Mouse (Mus musculus) liver, embryonic 14.5 days (tissue): ENCODE data around the gene Plk1. TPM values are rescaled to one million over a fixed set of nuclear protein-coding genes. Genes with fewer than 3 reads are reported as not detected.

Experiments used
- ATAC-seq: fragments of 200-750 bp; cut with Nextera tagmentation; 2 replicates; pipeline ENCODE4 v1.8.0; 2017; ENCODE audit warnings: moderate number of reproducible peaks, mild to moderate bottlenecking, moderate library complexity; ENCODE audit not compliant: insufficient read depth
- DNase-seq, 3 experiments: peaks; one replicate each; pipeline ENCODE4 v3.0.0-alpha.2; 2012 to 2013; ENCODE audit warnings: low read depth in 3 of 3, low spot score in 3 of 3
- H3K27ac ChIP-seq: fragments of 300-500 bp; sonication (generic); 2 replicates; pipeline ENCODE4 v1.5.1; 2014; ENCODE audit warnings: moderate library complexity, mild to moderate bottlenecking, control low read depth, inconsistent platforms
- H3K27me3 ChIP-seq: fragments of 300-500 bp; sonication (generic); 2 replicates; pipeline ENCODE4 v1.6.1; 2014; ENCODE audit warnings: mild to moderate bottlenecking, low read length, moderate library complexity; ENCODE audit not compliant: control insufficient read depth, insufficient read depth
- H3K36me3 ChIP-seq: fragments of 300-500 bp; sonication (generic); replicated peaks from 2 replicates; pipeline ENCODE4 v1.6.1; 2014; ENCODE audit warnings: low read depth; ENCODE audit not compliant: control insufficient read depth, insufficient read depth
- H3K4me1 ChIP-seq, 2 experiments: fragments of 200-500 bp in 1 of 2; fragments of 300-500 bp in 1 of 2; sonication (generic) in 1 of 2; replicated peaks; 2 replicates each; pipeline ENCODE4 v1.6.1; 2012 to 2014; ENCODE audit warnings: antibody characterized with exemption in 1 of 2, inconsistent platforms in 1 of 2, low read length in 1 of 2; ENCODE audit not compliant: control insufficient read depth in 2 of 2, insufficient read depth in 2 of 2
- H3K4me2 ChIP-seq: fragments of 300-500 bp; sonication (generic); 2 replicates; pipeline ENCODE4 v1.6.1; 2014; ENCODE audit warnings: low read depth, mild to moderate bottlenecking, control low read depth, moderate library complexity
- H3K4me3 ChIP-seq, 2 experiments: fragments of 200-500 bp in 1 of 2; fragments of 300-500 bp in 1 of 2; sonication (generic) in 1 of 2; 2 replicates each; pipeline ENCODE4 v1.5.1; 2012 to 2014; ENCODE audit warnings: low read depth in 2 of 2, low read length in 2 of 2, mild to moderate bottlenecking in 2 of 2, control low read depth in 1 of 2, inconsistent platforms in 1 of 2, moderate library complexity in 1 of 2; ENCODE audit not compliant: insufficient read depth in 1 of 2
- H3K9ac ChIP-seq: fragments of 300-500 bp; sonication (generic); replicated peaks from 2 replicates; pipeline ENCODE4 v1.6.1; 2014; ENCODE audit warnings: mild to moderate bottlenecking, control low read depth, moderate library complexity
- H3K9me3 ChIP-seq: fragments of 300-500 bp; sonication (generic); 2 replicates; pipeline ENCODE4 v1.6.1; 2016; ENCODE audit warnings: low read length, mixed read lengths; ENCODE audit not compliant: control insufficient read depth
- CTCF ChIP-seq: IDR thresholded peaks from 2 replicates; pipeline ENCODE4 v1.5.1; 2016; ENCODE audit warnings: antibody characterized with exemption, low read depth, control low read depth
- EP300 ChIP-seq: IDR thresholded peaks from 2 replicates; pipeline ENCODE4 v1.6.1; 2016; ENCODE audit warnings: antibody characterized with exemption, low read depth
- WGBS: fragments of 180-500 bp; shearing (Covaris S2); extraction: QIAGEN DNeasy Blood & Tissue Kit; methylation state at CpG from one replicate; pipeline ENCODE4 v1.1.7; 2014; ENCODE audit not compliant: insufficient replicate concordance; 5-methylcytosine and 5-hydroxymethylcytosine counted together
- polyA plus RNA-seq, 2 experiments: library from polyadenylated mRNA; depleted of rRNA in 1 of 2; stranded (reverse) in 1 of 2; unstranded in 1 of 2; fragments of >200 nt; fragmentation: Nextera tagmentation in 1 of 2; extraction: Ambion mirVana in 1 of 2; gene quantifications; 2 replicates each; pipeline versions ENCODE4 v1.2.1 to v1.2.3; 2012 to 2014

Gene Plk1
- polyA plus RNA-seq, 2 experiments = 59.6 to 77.0 TPM

- no peaks in the 10 kb centered on the region for H3K36me3 ChIP-seq
- WGBS = 20% methylated on average over 2 of the region's 2 CpGs
- no peak overlapping the region for H3K9ac ChIP-seq
- no peak overlapping the region for H3K4me3 ChIP-seq
- H3K27me3 ChIP-seq = no peaks in the 10 kb centered on the region
- TF ChIP-seq CTCF (no peak), EP300 (no peak)
- peaks cover 0 to 3% of the 10 kb centered on the region in 2 experiments; a peak in 1 of 4 replicates for H3K4me1 ChIP-seq
- H3K4me2 ChIP-seq = no peak overlapping the region
- ATAC-seq = no peak
- no peaks in the 10 kb centered on the region for H3K9me3 ChIP-seq
- DNase-seq = no peak
- no peak overlapping the region for H3K27ac ChIP-seq
Observed at GRCm38 (mm10) chr7:122203936-122204335, 44.7 kb downstream of the Plk1 start.

GRCm38 (mm10) chr7:122206121-122206520 lies 46.9 kb downstream of the Plk1 start:
- ATAC-seq = no peak
- TF ChIP-seq EP300 (no peak), CTCF (no peak)

GRCm38 (mm10) chr7:122208276-122209021 lies 49.2 kb downstream of the Plk1 start:
- no peak for TF ChIP-seq CTCF
- no peak for TF ChIP-seq EP300
- Histone ChIP-seq H3K27ac (no peak overlapping the region), H3K9me3 (no peaks in the 10 kb centered on the region), H3K4me1 (peaks cover 0 to 3% of the 10 kb centered on the region in 2 experiments; a peak in 1 of 4 replicates), H3K4me3 (no peak overlapping the region), H3K27me3 (no peaks in the 10 kb centered on the region), H3K9ac (no peak overlapping the region), H3K4me2 (no peak overlapping the region), H3K36me3 (no peaks in the 10 kb centered on the region)
- DNase-seq (no peak), ATAC-seq (no peak)
- 28% methylated on average over 7 of the region's 7 CpGs for WGBS

More at GRCm38 (mm10) chr7:122206121-122206520, 46.9 kb downstream of the Plk1 start:
- 49% methylated on average over 2 of the region's 2 CpGs for WGBS
- no peak overlapping the region for H3K27ac ChIP-seq
- no peaks in the 10 kb centered on the region for H3K36me3 ChIP-seq
- H3K4me3 ChIP-seq = no peak overlapping the region
- H3K9ac ChIP-seq = no peak overlapping the region
- H3K27me3 ChIP-seq = no peaks in the 10 kb centered on the region
- no peak for DNase-seq
- H3K4me1 ChIP-seq = peaks cover 0 to 3% of the 10 kb centered on the region in 2 experiments; a peak in 1 of 4 replicates
- no peaks in the 10 kb centered on the region for H3K9me3 ChIP-seq
- no peak overlapping the region for H3K4me2 ChIP-seq

- TF ChIP-seq CTCF = no peak
- no peak for TF ChIP-seq EP300
- H3K36me3 ChIP-seq = no peaks in the 10 kb centered on the region
- ATAC-seq = no peak
- no peak within 1 kb of the TSS for H3K9ac ChIP-seq
- no peak for DNase-seq
- H3K27me3 ChIP-seq = no peaks in the 10 kb centered on the region
- H3K27ac ChIP-seq = no peak within 1 kb of the TSS
- no peak within 1 kb of the TSS; a peak in 1 of 4 replicates for H3K4me3 ChIP-seq
- H3K9me3 ChIP-seq = no peaks in the 10 kb centered on the region
- WGBS = 20% methylated on average over 18 of the region's 20 CpGs
- no peaks in the 10 kb centered on the region for H3K4me1 ChIP-seq
- peak within 1 kb of the TSS; percentile 23 for H3K4me2 ChIP-seq
Observed at GRCm38 (mm10) chr7:122219315-122219801, 60.1 kb downstream of the Plk1 start, which contains the start of gene Chp2. Chp2 (plus strand) TSS chr7:122219496.

Other genes starting within 250 kb of the Plk1 start
- 5.6 and 7.2 TPM in 2 replicates for gene Cog7, start 177.7 kb upstream of the Plk1 start, polyA plus RNA-seq (2012; rRNA removed)
- gene Cog7, start 177.7 kb upstream of the Plk1 start, polyA plus RNA-seq (2014; fragmentation: Nextera tagmentation; extraction: Ambion mirVana) = 4.7 and 4.8 TPM in 2 replicates
- gene Gga2, start 138.2 kb upstream of the Plk1 start, polyA plus RNA-seq (2012; rRNA removed) = 21.9 and 23.5 TPM in 2 replicates
- 18.2 and 21.4 TPM in 2 replicates for gene Gga2, start 138.2 kb upstream of the Plk1 start, polyA plus RNA-seq (2014; fragmentation: Nextera tagmentation; extraction: Ambion mirVana)
- 11.3 and 11.7 TPM in 2 replicates for gene Ubfd1, start 92.3 kb upstream of the Plk1 start, polyA plus RNA-seq (2012; rRNA removed)
- gene Ubfd1, start 92.3 kb upstream of the Plk1 start, polyA plus RNA-seq (2014; fragmentation: Nextera tagmentation; extraction: Ambion mirVana) = 16.9 and 20.5 TPM in 2 replicates
- gene Ears2, start 92.2 kb upstream of the Plk1 start, polyA plus RNA-seq (2012; rRNA removed) = 3.7 and 4.0 TPM in 2 replicates
- 6.9 and 7.9 TPM in 2 replicates for gene Ears2, start 92.2 kb upstream of the Plk1 start, polyA plus RNA-seq (2014; fragmentation: Nextera tagmentation; extraction: Ambion mirVana)
- gene Ndufab1, start 57.6 kb upstream of the Plk1 start, polyA plus RNA-seq (2012; rRNA removed) = 32.6 and 58.5 TPM in 2 replicates
- 419 and 440 TPM in 2 replicates for gene Ndufab1, start 57.6 kb upstream of the Plk1 start, polyA plus RNA-seq (2014; fragmentation: Nextera tagmentation; extraction: Ambion mirVana)
- gene Palb2, start 26.5 kb upstream of the Plk1 start, polyA plus RNA-seq (2012; rRNA removed) = 8.7 and 9.4 TPM in 2 replicates
- 10.7 and 13.9 TPM in 2 replicates for gene Palb2, start 26.5 kb upstream of the Plk1 start, polyA plus RNA-seq (2014; fragmentation: Nextera tagmentation; extraction: Ambion mirVana)
- 29.6 and 32.6 TPM in 2 replicates for gene Dctn5, start 26.4 kb upstream of the Plk1 start, polyA plus RNA-seq (2012; rRNA removed)
- 38.5 and 39.0 TPM in 2 replicates for gene Dctn5, start 26.4 kb upstream of the Plk1 start, polyA plus RNA-seq (2014; fragmentation: Nextera tagmentation; extraction: Ambion mirVana)
- gene Ern2, start 26.8 kb downstream of the Plk1 start, polyA plus RNA-seq (2012; rRNA removed) = 0.01 TPM in 1 of 2 replicates, not detected in the other
- not detected in 2 replicates for gene Ern2, start 26.8 kb downstream of the Plk1 start, polyA plus RNA-seq (2014; fragmentation: Nextera tagmentation; extraction: Ambion mirVana)
- 1.2 and 1.4 TPM in 2 replicates for gene Chp2, start 60.1 kb downstream of the Plk1 start, polyA plus RNA-seq (2012; rRNA removed)
- 0.50 and 0.71 TPM in 2 replicates for gene Chp2, start 60.1 kb downstream of the Plk1 start, polyA plus RNA-seq (2014; fragmentation: Nextera tagmentation; extraction: Ambion mirVana)
- gene Prkcb, start 129.3 kb downstream of the Plk1 start, polyA plus RNA-seq (2012; rRNA removed) = 1.6 TPM in 2 replicates
- 2.3 and 2.4 TPM in 2 replicates for gene Prkcb, start 129.3 kb downstream of the Plk1 start, polyA plus RNA-seq (2014; fragmentation: Nextera tagmentation; extraction: Ambion mirVana)